Mouse (Mus musculus): ENCODE results near the gene P3h1.

The P3h1 gene

DNA sequence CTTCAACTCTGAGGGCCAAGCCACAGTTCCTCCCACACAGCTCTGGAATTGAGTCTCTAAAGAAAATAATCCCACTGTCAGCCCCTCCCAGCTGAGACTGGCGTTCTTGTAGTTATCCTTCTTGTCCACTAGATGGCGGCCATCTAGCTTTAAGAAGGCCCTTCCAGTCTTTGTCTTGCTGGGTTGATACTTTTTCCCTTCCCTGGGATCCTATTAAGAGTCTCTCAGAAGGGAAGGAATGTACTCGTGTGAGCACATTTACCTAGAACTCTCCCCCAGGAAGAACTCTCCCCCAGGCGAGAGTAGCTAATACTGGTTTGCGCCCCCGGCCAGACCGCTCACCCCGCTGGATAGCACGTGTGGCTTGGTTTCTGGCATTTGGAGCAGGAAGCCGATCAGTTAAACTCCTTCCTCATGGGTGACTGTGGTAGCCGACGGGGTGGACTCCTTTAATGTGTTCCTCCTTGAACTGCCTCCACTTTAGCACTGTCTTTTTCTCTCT is 6.5 kb downstream of the P3h1 start:
- DNase-seq: no peak

DNA sequence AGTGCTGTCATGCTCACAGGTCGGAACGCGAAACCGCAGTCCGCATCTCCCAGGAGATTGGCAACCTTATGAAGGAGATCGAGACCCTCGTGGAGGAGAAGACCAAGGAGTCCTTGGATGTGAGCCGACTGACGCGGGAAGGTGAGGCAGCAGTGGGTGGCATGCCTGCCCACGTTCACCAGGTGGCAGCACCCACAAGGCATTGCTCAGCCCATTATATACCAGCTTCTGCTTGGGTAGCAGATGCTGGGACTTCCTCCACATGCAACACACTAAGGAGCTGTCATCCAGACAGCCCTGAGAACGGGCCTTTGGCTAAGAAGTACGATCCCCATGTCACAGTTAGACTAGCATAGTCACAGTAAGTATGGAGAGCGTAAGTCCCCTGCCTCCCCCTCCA is 8.9 kb downstream of the P3h1 start:
- DNase-seq: peak; percentile 60

DNA sequence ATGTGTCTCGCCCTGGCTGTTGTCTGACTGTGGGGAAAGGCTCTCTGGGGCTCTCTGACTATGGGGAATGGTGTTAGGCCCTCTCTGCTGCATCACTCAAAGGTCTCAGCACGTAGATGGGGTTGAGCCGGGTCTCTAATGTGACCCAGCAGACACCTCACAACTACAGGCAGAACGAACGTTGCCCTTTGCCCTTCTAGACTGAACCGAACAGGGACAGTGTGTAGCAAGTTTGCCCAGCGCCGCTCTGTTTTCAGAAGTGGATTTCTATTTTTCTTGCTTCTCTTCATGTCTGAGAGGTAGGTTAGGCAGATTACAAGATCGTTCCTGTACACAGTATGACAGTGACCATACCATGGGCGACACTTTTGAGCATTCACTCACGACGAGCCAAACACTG is 9.9 kb downstream of the P3h1 start:
- DNase-seq: no peak

DNA sequence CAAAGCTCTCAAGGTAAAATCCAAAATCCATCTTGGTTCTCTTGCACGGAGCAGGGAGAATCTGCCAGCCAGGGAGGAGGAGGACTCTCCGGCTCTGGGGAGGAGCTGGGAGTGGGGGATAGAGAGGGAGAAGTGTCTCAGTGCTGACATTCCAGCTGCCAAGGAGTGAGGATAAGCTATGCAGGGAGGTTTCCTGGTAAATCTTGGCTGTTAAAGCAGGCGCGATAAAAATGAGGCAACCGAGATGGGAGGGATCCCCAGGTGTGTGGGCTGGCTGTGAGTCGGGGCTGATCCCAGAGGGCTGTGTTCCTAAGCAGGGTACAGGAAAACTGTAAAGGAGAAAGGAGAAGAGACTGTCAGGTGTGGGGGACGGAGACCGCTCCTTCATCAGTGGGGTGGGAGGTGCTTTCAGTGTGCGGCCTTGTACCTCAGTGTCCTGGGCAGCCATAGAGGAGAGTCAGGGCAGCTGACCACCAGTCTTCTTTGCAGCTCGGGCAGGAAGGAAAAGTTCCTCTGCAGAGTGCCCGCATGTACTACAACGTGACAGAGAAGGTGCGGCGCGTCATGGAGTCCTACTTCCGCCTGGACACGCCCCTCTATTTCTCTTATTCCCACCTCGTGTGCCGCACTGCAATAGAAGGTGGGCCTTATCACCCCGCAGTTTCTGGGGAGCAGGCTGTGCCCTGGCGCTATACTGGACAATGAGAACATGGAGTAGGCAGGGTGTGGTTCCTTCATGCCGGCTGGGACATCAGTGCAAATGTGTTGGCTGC is 11.9 kb downstream of the P3h1 start:
- peak; percentile 36 for DNase-seq

DNA sequence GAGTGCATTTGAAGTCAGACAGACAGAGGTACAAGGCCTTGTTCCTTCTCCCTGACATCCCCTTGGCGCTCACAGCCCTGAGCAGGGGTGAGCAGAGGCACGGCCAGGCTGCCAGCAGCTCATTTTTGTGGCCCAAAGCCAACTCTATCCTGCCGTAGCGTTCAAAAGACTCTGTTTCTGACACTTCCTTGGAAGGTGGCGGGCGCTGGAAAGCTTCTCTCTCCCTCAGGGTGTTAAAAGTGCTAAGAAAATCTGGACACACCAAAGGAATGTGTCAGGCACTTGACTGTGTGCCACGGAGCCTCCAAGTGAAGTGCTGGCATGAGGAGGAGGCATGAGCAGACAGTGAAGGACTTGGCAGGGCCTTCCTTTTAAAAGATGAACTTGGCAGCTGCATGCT is 12.8 kb downstream of the P3h1 start:
- peak; percentile 51 for DNase-seq

DNA sequence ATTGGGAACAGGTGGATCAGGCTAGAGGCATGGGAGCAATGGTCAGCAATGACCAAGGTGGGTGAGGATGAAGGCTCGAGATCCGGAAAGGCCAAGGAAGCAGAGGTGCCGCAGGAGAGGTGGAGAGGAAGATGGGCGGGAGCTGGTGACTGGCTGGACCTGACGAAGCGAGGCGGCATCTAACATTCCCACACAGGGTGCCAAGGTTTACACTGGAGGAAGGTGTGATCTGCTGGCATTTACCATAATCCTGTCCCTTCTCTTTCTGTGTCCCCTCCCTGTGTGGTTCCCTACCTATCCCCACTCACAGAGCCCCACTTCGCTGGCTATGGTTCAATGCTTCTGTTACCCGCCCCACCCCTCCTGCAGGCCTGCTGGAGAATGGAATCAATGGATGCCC is 13.2 kb downstream of the P3h1 start:
- no peak for DNase-seq

DNA sequence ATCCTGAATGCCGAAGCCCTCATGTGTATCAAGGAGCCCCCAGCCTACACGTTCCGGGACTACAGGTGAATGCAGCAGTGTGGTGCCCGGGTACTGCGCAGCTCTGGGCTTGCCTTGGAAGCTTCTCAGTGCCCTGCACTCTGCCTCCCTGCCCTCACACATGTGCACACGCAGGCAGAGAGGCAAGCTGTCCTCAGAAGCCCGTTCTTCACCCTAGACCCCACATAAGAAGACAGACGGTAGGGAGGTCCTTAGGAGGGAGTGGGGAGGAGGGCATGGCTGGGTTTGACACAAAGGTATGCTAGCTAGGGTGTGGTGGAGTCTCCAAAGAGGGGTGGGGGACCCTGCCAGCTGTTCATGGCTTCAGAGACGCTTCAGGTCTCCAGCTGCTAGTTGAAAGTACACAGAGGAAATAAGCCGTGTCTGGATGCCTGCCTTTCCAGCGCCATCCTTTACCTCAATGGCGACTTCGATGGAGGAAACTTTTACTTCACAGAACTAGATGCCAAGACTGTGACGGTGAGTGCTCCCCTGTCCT is 14.0 kb downstream of the P3h1 start:
- no peak for DNase-seq

DNA sequence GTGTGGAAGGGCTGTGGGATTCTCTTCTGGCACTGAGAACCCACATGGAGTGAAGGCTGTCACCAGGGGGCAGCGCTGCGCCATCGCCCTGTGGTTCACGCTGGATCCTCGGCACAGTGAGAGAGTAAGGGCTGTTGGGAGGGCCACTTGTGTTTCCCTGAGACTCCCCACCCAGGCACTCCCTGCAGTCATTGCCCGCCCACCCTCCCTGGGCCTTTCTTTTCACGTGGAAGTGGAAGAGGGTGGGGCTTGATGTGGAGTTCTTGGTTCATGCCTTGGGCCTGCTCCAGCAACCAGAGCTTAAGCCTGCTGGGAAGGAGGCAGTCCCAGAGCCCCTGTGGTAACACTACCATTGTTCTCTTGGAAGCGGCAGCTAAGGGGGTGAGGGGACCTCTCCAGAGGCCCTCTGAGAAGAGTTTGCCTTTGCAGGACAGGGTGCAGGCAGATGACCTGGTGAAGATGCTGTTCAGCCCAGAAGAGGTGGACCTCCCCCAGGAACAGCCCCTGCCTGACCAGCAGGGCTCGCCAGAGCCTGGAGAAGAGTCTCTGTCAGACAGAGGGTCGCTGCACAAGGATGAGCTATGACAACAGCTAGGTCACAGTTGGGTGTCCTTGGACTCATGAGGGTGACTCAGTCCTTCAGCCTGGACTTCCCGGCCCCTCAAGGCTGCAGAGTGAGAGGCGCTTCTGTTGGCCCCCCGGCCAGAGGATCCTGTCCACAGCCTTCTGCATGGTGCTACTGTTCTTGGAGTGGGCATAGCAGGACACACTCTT is 14.9 kb downstream of the P3h1 start:
- peak; percentile 79 for DNase-seq

DNA sequence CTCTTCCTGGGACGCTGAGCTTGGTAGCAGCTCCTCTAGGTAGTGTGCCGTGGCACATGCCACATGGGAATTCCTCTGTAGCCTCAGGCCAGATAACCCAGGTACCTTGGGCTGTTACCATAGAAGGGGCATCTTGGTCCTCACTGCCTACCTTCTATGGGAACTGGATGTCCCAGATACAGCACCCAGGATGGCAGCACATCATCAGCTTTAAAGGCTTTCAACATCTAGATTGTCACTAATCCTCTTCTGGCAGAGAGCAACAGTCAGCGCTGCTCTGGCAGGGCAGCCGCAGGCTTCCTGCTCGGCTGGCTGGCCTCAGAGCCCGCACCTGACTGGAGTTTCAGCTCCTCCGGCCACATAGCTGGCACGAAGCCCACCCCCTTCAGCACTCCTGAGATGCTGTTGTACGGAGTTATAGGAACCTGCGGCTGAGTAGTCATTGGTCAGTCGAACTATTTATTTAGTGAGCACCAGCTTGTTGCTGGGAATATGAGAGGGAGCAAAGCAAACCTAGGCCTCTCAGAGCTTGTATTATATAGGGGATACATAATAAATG is 15.8 kb downstream of the P3h1 start:
- no peak for DNase-seq

DNA sequence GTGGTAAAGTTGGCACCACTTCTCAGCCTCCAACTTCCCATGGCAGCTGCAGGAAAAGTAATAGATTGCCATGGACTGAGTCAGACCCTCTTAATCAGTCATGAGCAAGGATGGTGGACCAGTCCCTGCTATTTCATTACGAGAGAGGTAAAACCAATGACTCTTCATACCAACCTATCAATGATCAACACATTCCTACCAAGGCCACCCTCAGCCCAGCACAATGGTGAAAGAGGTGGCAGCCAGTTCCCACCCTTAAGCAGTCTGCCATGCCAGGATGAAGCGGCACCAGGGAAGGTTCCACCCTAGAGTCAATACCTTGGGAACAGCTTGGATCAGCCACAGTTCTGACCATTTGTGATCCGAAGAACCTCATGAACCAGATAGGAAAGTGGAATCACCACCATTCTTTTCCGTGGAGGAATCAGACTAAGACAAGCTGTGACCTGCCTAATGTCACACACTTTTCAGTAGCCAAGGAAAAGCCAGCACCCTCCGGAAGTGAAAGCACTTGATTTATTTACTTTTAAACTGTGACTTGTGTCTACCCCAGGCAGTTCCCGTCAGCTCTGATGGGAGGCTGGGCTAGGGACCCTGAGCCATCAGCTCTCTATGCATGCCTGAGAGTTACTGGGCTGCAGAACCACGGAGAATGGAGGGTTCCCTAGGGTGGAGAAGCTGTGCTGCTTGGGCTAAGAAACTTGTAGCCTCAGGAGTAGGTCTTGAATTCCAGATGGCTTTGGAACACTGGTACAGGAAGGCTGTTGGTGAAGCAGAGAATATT is 19.5 kb downstream of the P3h1 start:
- DNase-seq: no peak

DNA sequence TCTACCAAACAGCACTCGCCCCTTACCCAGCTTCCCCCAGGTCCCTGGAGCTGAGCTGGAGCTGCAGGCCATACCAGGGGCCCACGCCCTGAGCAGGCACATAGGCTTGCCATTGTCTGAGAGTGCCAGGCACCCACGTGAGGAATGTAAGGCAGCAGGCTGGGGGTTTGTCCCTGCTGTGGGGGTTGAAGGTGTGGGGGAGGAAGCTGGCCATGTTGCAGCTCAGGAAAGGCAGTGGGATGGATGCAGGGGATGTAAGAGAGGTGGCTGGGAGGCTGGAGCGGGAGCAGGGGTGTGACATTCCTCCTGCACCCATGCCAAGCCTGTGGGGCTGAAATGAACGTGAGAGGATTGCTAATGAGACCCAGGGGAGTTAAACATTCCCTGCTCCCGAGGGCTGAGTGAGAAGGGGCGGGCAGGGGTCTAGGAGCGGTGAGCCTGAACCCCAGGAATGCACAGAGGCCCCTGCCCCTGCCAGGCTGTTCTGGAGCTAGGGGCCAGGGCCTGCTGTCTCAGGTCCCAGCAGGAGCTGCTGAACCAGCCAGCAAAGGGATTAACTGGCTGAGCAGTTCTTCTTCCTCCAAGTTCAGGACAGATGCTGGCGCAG is 21.4 kb downstream of the P3h1 start:
- DNase-seq: peak; percentile 38

DNA sequence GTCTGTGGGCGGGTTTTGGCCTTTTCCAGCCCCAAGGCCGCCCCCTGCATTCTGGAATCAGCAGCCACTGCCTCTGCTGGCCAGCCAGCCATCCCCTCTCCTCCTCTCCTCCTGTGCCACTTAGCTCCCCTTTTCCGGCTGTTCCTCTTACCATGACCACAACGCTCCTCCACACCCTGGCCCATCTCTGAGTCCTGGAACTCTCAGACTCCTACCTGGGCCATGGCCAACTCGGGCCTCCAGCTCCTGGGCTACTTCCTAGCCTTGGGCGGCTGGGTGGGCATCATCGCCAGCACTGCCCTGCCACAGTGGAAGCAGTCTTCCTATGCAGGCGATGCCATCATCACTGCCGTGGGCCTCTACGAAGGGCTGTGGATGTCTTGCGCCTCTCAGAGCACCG is 22.6 kb downstream of the P3h1 start, which contains the start of gene Cldn19:
Gene Cldn19, plus strand, starts transcription at position 64 of the 400 bp plus-strand sequence.
- no peak for DNase-seq

DNA sequence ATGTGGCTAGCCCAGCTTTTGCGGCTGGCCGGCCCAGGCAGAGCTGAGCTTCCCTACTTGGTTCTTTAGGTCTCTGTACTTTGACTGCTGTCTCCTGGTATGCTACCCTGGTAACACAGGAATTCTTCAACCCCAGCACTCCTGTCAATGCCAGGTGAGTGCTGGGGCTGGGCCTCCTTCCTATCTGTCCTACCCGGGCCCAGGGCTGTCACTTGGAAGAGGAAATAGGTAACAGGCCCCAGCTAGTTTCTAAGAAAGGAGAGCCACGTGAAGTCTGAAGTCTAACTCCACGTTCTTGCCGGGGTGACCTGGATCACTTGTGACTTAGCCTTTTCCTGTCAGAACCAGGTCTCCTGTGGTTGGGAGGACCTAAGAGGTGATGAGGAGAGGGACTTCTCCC is 24.4 kb downstream of the P3h1 start:
- no peak for DNase-seq

DNA sequence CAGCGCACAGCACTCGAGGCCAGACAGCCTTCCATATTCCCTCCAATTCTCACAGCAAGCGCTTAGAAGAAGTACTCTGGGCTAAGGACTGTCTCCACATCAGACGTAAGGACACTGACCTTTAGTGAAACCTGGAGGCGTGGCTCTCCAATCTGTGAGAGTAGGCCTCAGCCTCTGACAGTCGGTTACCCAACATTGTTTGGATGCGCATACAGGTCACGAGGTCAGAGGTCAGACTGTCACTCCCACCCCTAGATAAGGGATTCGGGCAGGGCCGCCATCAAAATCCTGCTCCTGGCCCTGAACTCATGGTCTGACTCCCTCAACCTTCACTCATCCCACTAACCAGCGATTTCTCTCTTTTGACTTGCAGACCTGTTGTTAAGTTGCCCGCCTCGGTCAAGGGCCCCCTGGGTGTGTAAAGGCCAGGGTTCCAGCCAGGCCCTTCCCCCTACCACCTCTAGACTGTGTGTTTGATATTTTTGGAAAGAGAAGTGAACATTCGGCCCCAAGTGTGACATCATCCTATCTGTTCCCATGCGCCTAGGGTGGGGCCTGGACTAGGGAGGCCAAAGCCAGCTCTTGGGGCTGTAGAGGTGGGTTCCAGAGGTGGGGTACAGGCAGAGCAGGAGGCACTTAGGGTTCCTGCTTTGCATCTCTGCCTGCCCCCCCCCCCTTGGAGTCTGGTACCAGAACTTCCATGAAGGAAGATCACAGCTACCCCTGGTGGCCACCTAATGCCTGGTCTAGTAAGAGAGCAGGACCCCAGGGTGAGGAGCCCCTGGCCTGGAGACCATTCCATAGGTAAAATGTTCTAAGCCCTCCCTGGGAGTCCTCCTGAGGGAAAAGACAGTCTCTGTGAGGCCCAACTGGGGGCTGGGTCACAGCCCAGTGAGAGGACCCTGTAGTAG is 26.9 kb downstream of the P3h1 start:
- no peak for DNase-seq

DNA sequence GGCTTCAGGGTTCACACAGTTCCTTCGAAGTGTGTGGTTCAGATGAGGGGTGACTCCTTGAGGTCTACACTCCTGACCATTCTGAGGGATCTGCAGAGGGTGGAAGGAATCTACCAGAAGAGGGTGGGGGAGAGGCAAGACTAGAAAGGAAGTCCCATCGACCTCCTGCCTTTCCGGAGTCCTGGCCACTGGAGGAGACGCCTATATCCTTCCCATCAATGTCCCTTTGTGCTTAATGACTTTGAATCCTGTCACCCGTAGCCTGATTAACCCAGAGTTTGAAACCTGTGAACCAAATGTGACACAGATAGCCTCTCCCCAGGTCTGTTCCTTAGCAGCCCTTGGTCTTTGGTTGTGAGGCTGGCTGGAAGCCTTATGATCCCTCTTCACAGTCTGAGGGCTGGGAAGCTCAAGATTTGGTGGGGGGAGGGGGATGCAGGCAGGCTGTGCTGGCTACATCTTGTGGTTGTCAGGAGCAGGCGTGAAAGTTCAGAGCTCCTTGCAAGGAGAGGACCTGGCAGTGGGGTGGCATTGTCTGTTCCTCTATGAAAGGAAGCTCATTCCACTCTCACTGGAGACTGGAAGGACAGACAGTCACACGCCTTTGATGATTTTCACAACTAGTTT is 28.5 kb downstream of the P3h1 start:
- DNase-seq: no peak

DNA sequence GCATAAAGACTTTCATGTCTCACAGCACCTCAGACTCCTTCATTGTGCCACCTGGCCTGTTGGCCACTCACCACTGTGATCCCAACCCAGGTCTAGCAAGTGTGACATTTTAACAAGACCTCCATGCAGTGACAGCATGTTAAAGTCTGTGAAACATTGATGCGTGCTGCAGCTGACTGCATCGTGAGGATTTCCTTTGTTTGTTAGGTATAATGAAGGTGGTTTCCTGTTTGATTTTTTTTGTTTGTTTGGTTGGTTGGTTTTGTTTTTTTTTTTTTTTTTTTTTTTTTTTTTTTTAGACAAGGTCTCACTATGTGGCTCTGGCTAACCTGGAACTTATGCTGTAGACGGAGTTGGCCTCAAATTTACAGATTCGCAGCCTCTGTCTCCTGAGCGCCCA is 29.8 kb downstream of the P3h1 start:
- DNase-seq: no peak

DNA sequence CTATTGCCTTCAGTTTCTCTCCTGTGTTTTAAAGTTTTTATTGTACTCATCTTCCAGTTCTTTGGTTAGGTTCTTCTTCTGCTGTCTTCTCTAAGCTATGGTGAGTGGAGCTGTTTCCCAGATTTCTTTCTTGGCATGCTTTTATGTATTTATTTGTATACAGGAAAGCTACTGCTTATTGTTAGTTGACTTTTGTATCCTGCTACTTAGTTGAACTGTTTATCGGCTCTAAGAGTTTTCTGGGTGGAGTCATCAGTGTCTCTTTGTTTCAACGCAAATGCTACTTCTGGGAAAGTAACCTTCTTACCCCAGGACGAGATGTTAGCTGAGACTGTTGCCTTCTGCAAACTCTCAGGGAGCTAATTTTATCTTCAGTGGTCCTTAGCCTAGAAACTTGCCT is 30.7 kb downstream of the P3h1 start:
- DNase-seq: no peak

DNA sequence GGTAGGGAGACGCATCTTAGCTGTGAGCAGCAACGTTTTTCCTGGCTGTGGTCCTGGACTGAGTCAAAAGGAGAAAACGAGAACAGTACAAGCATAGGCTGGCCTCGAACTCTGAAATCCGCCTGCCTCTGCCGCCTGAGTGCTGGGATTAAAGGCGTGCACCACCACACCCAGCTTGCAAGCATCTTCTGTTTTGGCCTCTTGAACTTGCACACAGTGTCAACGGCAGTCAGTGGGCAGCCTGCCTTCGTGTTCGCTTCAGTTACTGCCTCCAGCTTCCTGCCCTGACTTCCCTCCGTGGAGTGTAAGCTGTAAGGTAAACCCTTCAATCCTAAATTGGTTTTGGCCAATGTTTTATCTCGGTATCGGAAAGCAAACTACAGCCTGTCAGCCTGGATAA is 33.9 kb downstream of the P3h1 start:
- DNase-seq: no peak

DNA sequence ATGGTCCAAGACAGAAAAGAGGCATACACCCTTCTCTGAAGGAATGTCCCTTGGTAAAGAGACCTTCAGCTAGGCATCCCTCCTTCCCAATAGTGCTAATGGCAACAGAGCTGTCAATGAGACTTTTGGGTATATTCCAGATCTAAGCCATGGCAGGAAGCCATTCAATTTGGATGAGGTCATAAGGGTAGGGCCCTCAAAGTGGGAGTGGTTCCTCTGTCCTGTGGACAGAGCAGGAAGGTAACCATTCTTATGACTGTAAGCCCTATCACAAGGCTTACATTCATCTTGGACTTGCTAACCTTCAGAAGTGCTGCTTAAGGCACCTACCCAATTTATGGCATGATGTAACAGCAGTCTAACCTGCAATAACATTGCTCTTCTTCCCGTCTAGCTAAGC is 41.9 kb downstream of the P3h1 start:
- DNase-seq: no peak

DNA sequence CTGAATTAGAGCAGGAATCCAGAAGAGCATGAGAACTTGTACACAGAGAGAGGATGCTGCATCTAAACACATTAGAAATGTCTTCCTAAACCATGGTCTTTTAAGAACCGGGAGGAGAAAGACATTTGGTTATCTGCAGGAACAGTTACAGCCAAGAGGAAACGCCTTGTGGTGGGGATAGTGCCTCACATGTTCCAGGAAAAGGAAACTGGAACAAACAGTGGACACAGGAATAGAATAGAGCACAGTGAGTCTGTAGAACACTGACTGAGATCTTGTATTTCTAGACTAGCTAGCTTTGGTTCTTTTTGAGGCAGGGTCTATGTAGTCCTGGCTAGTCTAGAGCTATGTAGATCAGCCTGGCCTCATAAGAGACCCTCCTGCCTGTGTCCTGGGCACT is 42.5 kb downstream of the P3h1 start:
- no peak for DNase-seq

DNA sequence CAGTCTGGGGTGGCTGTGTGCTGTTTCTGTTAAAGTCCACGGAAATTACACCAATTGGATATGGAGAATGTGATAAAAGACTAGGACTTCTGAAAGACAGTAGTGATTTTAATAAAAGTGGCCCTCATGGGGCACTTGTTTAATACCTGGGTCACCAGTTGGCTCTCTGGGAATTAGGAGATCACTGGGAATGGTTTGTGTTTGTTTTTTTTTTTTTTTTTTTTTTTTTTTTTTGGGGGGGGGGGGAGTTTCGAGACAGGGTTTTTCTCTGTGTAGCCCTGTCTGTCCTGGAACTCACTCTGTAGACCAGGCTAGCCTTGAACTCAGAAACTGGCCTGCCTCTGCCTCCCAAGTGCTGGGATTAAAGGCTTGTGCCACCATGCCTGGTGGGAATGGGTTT is 43.0 kb downstream of the P3h1 start:
- no peak for DNase-seq

All from right cerebral cortex, postnatal 14 days (tissue).